Mouse (Mus musculus) CH12F3 (cell line): ENCODE data around the gene Cela2a.
"Not testable (repeated sequence)": the region's sequence is repeated elsewhere in the genome, so short reads cannot be mapped to it uniquely, and the experiment has no call there.

ENCODE experiments used
- in situ Hi-C: fragments of 300-500 bp; cut with MboI; formaldehyde crosslinking; loops from 2 replicates; pipeline ENCODE4 v1.14.3; 2020; ENCODE audit warnings: low sequenced_read_pairs

The Cela2a gene

DNA sequence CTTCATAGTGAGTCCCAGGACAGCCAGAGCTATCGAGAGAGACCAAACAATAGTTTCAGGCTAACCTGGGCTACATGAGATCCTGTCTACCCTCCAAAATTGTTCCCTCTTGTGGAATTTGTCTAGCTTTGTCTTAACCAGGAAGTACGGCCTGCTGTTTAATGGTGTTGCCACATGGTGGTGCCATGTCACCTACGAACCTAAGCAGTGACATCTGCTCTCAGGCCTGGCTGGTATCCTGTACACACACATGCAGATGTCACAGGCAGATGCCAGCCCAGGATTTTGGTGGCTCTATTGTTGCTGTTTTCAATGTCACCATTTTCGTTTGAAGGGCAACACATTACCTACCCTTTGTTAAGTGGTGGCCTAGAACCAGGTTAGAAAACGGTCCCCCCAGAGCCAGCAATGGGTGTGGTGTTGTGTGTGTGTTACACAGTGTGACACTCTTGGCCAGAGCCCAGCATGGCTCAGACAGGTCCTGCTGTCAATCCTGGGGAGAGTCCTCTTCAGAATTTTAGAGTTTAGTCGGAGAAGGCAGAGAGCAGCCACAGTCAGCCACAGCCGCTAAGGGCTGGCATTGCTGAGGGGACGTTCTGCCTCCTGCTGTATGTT lies 16.0 kb downstream of the Cela2a start:
- in situ Hi-C loops, result loop anchor here (25.0 kb wide), 1 partner anchor 277 kb away; the partner anchor contains the start of gene Tmem51

DNA sequence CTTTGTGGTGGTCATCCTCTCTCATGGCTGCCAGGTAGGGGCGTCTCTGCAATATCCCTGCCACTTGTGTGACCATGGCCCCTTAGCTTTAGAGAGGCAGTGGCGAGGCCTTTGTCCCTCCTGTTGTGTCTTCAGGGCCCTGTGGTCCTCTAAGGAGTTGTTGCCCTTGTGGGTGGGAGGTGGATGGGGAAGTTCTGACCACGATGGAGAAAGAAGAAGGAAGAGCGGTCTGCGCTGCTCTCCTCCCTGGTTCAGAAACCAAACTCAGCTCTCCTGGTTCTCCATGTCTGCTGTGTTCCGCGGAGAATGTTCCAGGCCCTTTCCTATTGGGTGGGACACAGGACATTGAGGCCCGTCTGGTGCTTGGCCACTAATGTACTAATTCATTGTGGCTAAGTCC lies 20.1 kb downstream of the Cela2a start:
- in situ Hi-C loops, result loop anchor here (25.0 kb wide), 1 partner anchor 281 kb away; the partner anchor contains the start of gene Tmem51

DNA sequence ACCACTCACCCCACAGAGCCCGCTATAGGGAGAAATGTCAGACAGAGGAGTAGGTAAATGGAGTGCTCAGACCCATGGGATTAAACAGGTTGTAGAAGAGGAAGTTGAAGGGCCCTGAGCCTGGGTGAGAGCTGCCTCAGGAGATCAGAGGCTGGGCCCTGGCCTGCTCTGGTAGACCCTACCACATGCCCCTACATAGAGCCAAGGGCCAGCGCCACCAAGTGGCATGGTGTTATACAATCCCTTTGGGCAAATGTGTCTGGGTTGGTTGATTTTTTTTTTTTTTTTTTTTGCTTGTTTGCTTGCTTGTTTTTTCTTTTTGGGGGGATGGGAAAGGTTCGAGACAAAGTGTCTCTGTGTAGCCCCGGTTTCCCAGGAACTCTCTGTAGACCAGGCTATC lies 21.9 kb downstream of the Cela2a start:
- in situ Hi-C loops, result loop anchor here (25.0 kb wide), 1 partner anchor 283 kb away; the partner anchor contains the start of gene Tmem51

DNA sequence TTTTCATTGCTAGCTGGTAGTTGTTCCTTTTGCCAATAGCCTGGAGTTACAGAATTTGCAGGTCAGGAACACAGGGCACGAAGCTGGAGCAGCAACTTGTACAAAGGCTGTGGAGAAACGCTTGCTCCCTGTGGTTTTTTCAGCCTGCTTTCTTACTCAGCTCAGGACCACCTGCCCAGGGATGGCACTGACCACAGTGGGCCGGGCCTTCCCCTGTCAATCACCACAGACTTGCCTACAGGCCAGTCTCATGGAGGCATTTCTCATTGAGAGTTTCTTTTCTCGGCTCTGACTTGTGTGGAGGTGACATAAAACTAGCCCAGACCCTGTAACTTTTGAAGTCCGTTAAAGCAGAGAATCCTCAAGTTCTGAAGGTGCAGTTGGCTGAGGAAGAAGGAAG lies 28.4 kb downstream of the Cela2a start:
- in situ Hi-C loops, result no loop called here

DNA sequence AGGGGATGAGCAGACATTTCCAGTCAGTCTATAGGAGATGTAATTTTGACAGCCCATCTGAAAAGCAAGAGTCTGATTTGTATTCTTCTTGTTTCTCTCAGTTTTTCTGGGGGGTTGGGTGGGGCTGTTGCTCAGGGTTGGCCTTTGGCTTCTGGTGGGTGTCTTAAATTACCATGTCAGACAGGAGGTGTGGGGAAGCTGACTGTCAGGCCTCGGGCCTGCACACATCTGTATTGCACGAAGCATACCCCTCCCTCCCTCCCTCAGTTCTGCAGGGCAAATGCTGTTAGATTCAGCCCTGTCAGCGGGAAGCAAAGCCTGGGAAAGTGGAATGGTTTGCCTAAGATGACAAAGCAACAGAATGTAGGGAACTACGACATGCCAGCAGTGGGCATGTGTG lies 29.0 kb downstream of the Cela2a start:
- in situ Hi-C loops, result no loop called here

DNA sequence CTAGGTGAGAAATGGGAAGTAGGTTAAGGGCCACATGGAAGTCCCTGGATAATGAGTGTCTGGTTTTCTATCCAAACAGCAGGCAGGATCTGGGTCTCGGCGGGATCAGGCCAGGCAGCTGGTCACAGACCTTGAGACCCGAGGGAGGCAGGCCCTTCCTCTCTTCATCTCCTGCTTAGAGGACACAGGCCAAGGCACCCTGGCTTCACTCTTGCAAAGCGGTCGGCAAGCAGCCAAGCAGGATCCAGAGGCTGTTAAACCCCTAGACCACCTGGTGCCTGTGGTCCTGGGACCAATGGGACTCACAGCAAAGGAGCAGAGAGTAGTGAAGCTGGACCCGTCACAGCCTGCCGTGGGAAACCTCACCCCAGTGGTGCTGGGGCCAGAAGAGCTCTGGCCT lies 29.6 kb downstream of the Cela2a start:
- in situ Hi-C loops, result no loop called here

DNA sequence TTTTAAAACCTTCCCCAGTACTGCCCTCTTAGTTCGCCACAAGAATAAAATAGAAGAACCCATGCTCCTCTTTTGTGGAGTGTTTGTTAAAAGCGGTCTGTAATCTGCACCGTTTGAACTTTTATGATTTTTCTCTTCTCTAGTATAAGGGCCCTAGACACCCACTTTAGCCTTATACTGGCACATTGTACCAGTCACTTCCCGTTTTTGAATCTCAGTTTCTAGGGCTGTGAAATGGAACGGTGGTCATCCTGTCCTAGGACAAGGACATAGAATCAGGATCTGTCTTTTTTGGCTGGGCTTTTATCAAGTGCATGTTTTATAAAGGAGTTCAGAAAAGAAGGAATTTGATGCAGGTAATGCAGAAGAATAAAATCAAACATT lies 31.8 kb downstream of the Cela2a start:
- in situ Hi-C loops, result no loop called here

DNA sequence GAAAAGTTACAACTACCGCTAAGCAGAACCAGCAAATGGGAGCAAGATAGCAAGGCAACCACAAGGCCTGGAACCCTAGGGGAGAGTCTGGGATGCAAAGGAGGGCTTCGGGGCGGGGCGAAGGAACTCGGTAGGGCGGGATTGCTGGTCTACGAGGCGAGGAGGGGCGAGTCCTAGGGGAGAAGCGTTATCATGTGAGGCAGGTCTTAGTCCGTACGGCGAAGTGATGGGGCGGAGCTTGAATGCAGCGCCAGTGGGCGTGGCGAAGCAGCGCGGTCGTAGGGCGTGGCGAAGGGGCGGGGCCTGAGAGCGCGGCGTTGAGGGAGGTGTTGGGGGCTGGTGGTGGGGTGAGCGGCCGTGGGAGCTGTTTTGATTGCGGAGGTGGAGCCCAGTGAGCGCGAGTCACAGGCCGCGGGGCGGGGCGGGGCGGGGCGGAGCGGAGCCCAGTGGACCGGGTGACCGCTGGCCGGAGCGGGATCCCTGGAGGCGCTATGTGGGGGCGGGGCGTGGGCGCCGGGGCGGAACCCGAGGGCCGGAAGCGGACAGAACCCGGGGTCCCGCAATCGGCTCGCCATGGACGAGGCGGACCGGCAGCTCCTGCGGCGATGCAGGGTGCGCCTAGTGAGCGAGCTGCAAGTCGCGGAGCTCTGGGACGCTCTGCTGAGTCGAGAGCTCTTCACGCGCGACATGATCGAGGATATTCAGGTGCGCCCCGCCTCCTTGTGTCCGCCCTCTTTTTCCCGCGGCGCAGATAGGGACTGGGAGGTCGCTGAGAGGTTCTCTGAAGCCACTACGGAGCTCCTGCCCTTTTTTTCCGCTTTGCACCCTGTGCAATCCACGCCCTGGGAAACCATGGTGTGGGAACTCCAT lies 32.4 kb downstream of the Cela2a start, which contains the start of gene Casp9:
Gene Casp9 (plus strand): TSS at position 331 of the 870 bp plus-strand sequence.
- in situ Hi-C loops, result no loop called here

DNA sequence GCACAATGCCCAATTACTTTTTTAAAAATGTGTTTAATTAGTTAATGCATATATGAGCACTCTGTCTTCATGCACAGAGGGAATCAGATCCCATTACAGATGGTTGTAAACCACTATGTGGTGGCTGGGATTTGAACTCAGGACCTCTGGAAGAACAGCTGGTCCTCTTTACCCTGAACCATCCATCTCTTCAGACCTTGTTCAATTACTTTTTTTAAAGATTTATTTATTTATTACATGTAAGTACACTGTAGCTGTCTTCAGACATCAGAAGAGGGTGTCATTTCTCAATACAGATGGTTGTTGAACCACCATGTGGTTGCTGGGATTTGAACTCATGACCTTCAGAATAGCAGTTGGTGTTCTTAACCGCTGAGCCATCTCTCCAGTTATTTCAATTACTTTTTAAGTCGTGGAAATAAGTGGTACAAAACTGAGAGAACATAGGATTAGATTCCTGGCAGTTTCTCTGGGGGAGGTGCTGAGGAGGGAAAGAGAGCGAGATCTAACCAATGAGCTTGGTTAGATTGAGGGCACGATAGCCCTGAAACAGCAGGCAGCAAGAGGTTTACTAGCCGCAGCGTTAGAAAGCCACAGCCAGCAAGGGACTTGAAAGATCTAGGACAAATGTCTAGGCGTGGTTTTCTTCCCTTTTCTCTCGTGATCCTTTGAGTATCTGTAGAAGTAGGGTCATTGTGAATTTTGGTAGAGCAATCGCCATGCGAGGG lies 33.2 kb downstream of the Cela2a start:
- in situ Hi-C loops, result no loop called here

DNA sequence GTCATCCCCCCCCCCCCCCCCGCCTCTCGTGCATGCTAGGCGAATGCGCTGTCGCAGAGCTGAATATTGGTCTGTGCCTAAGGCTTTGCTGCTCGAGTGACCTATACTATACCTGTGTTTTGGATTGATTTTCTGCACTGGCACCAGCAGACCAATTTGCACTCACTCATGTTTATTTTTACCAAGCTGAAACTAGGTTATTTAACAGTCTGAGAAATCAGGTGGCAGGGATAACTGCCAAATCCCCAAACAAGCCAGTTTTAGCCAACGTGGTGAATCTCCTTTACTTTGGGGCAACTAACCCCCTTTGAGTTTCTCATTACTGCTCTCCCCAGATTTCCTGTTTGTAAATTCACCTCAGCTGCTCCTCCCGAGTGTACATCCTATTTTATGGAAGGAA lies 34.0 kb downstream of the Cela2a start:
- in situ Hi-C loops, result no loop called here

DNA sequence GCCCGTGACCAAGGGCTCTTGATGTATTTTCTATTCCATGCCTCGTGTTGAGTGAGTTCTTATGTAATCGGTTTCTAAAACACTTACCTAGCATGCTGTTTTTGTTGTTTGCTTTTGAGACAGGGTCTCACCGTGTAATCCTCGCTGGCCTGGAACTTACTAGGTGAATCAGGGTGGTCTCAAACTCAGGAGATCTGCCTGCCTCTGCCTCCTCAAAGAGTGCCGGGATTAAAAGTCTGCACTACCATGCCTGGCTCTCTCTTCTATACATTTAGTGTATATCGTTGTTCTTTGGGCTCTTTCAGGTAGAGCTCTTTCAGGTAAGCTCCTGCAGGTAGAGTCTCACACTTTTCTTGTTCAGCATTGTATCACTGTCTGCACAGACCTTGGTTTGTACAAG lies 34.5 kb downstream of the Cela2a start:
- in situ Hi-C loops, result no loop called here

DNA sequence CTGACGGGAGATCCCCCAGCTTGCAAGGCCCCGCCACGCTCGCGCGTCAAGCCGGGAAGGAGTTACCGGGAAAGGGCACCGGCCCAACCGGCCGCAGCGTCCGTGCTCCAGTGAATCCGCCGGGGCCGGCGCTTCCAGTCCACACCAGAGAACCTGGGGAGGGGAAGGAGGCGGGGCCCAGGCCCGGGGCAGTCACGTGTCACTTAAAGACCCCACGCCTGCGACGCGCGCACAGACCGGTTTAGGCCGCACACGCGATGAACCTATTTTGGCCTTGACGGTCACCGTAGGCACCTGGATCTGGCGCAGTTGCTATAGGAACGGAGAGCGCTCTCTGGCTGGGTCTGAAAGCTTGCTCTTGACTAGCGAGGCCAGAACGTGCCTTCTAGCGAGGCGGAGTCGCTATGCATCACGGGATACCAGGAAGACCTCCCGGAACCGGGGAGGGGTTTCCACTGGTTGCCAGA lies 35.4 kb downstream of the Cela2a start, which contains the start of gene Dnajc16:
Gene Dnajc16 (minus strand): TSS at position 408 of the 467 bp plus-strand sequence.
- in situ Hi-C loops, result no loop called here

DNA sequence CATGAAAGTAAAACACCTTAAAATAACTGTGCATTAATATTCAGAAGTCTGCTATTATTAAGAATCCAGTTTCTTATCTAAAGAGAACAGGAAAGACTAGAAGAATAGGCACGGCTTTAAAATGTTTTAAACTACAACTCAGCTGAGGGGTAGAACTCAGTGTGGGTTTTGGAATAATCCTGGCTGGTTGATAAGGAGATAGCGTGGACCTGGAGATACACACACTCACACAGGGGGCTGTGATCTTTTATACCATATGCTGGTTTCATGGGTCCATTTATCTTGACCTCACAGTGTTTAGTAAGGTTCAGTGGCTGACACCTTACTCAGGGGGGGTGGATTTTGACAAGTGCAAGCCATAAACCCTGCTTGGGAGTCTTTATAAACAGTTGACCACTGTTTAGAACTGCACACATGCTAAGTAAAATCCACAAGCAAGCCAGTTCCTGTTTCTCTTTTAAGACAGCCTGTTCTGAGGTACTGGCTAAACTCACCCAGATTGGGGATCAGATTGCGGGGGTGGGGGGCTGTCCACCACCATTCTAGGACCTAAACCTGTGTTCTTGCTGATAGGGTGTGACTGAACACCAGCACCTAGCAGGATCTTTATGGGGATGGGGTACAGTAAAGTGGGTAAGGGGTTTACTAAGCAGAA lies 36.3 kb downstream of the Cela2a start:
- in situ Hi-C loops, result no loop called here

DNA sequence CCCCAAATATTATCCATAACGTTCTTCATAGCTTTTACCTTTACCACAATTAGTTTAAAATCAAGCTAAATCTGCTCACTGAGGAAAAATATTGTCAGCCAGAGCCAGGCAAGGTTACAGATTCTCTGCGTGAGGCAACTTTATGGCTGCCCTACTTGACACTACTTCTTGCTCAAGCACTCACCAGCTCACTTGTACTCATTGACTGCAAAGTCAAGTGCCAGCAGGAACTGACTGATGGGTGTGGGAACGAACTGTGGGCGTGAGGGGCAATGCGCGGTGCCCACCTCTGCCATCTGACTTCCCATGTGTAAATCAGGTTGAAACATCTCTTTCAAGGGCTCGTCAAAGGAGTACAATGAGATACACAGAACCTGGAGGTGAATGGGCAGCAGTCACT lies 38.5 kb downstream of the Cela2a start:
- in situ Hi-C loops, result no loop called here

DNA sequence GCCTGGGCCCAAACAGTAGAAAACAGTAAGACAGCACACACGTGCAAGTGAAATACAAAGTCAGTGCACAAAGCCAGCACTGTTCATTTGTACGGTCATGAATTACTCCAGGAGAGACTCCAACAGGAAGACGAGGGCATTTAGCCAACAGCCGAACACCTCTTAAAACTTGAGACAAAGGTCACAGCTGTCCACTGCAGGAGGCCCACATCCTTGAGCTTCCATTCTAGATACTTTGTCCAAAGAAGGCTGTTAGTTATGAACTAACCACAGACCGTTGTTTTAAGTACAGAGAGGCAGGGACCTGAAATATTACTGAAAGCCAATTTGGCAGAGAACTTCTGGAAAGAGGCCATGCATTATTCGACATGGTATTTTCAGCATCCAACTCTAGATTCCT lies 38.9 kb downstream of the Cela2a start:
- in situ Hi-C loops, result no loop called here

DNA sequence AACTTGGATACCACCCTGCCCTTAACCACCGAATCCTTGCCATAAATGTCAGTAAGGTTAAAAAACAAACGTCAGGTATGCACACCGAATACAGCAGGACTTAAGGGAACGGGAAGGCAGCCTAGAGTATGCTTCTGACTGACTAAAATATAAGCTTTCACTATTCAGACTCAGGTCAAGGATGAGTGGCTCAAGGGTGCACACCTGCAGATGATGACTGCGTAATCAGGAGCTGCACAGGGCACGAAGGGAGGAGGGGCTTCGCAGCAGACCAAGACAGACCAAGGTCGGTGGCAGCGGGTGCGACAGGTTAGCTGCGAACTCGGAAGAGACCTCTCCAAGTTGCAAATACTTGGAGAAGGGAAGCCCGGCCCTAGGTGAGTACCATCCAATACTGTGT lies 39.8 kb downstream of the Cela2a start:
- in situ Hi-C loops, result no loop called here

DNA sequence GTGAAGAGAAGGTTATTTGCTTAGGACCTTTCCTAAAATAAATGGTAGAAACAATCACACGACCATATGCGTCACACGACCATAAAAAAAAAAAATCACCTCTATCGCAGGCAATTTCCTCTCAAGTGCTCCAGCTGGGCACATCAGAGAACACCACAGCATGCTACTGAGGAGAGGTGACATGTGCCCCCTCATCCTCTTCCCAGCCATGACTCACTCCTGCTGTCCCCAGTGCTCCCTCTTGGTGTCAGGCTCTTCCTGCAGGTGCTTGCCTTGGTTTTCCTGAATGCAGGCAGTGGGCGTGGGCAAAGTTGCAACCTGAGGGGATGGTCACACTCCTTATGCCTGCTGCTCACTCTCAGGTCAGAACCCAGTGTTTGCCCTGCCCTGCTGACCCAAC lies 41.1 kb downstream of the Cela2a start:
- in situ Hi-C loops, result no loop called here

DNA sequence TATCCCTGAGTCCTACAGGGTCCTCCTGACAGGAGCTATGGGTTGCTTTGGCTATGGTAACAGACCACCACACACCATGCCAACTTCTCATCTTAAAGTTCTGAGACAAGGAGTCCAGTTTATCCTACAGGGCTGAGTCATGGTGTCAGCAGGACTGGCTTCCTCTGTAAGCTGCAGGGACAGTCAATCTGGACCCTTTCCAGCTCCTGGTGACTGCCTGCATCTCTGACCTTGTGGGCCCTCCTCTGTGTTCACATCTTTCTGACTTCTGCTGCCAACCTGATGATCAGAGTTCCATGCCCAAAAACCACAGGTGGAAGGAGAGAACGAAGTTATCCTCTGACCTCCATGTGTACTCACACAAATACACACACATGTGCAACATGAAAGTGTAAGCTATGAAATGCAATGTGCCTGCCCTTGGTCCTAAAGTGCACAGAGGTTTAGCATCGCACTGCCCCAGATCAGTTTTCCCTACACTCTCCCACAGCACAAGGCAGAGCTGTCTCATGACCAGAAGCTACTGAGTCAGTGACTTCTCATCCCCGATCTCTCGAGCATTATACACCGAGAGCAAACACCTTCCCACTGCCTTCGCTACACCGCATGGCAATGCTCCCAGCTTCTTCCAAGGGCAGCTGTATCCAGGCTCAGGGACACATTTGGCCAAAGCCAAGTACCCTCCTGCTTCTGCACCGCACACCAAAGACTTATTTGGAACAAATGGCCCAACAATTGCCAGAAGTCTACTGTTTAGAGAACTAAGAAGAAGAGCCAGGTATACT lies 44.6 kb downstream of the Cela2a start:
- in situ Hi-C loops, result no loop called here

DNA sequence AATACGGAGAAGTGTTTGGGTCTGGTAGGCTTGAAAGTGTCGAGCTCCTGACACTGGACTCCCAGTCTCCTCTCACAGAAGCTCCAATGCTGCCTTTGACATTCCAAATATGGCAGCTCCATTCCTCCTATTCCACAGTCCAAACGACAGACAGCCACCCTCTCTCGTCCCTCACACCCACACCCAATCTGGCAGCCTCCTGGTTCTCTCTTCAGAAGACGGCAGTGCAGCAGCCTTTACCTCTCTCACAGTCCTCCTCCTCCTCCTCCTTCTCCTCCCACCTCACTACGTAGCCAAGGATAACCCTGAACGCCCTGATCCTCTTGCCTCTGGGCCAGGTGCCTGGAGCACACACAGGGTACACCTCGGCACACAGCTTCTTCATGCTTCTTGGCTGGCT lies 46.1 kb downstream of the Cela2a start:
- in situ Hi-C loops, result no loop called here

DNA sequence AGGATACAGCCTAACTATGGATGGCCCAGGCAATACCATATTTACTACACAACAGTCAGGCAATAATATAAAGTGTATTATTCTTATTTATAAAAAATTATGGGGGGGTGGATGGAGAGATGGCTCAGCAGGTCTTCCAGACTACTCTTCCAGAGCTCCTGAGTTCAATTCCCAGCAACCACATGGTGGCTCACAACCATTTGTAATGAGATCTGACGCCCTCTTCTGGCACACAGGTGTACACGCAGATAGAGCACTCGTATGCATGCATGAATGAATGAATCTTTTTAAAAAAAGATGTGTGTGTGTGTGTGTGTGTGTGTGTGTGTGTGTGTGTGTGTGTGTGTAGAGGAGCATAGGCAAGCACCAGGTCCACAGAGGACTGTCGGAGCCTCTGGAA lies 52.9 kb downstream of the Cela2a start:
- in situ Hi-C loops, result not testable (repeated sequence)
